In genomic region chr7:130278000-130278737, GRCm38 (mm10) we compare ENCODE assay signal across 13 mouse cellular contexts.
DNase-seq lines count a peak whose midpoint lies in the region; ATAC-seq lines count a peak whose summit lies in the region.
"Had no signal": no experiment of that assay in that cellular context is flagged by ENCODE, and none has a peak within 500 bp of the region (broad histone marks: within the 10 kb centered on the region; RNA-seq: fewer than 3 reads in every experiment).

No protein-coding gene starts in this region.

- no peak for DNase-seq in kidney, adult 8-10 months
- DNase-seq in embryo, embryonic 11.5 days (ENCODE audit: low read depth, low spot score) = peak; percentile 59
- no peak for DNase-seq in embryonic facial prominence, embryonic 14.5 days (ENCODE audit: low spot score)
- DNase-seq in urinary bladder, postnatal 10 days (ENCODE audit: low spot score) = no peak
- DNase-seq in layer of hippocampus, adult 11-12 months (ENCODE audit: low spot score) = no peak
- DNase-seq: cerebellum, adult 2 months; layer of hippocampus, postnatal 36 days; thymus, postnatal 14 days had no signal

- no peaks in the 10 kb centered on the region for H3K9me3 ChIP-seq in kidney, embryonic 15.5 days (replicated peaks)
- H3K9me3 ChIP-seq in embryonic facial prominence, embryonic 14.5 days (ENCODE audit: control insufficient read depth, low read length) = no peaks in the 10 kb centered on the region
- no peaks in the 10 kb centered on the region for H3K9me3 ChIP-seq in neural tube, embryonic 12.5 days
- H3K9me3 ChIP-seq: midbrain, embryonic 15.5 days had no signal

- 18% methylated on average over 11 of the region's 11 CpGs for WGBS in kidney, embryonic 15.5 days
- whole genome bisulfite sequencing in embryonic facial prominence, embryonic 14.5 days = 41% methylated on average over 11 of the region's 11 CpGs
- WGBS in neural tube, embryonic 12.5 days = 21% methylated on average over 11 of the region's 11 CpGs

- no peaks in the 10 kb centered on the region for H3K27me3 ChIP-seq in kidney, embryonic 15.5 days
- no peaks in the 10 kb centered on the region for H3K27me3 ChIP-seq in embryonic facial prominence, embryonic 14.5 days (replicated peaks; ENCODE audit: control insufficient read depth, insufficient read depth, low read length)
- H3K27me3 ChIP-seq in neural tube, embryonic 12.5 days (replicated peaks) = no peaks in the 10 kb centered on the region

- H3K4me2 ChIP-seq in kidney, embryonic 15.5 days = 0 out of 2 replicates have a peak overlapping the region, but pooled peaks have one; percentile 10
- no peak overlapping the region for H3K4me2 ChIP-seq in embryonic facial prominence, embryonic 14.5 days (ENCODE audit: low read depth, low read length)
- H3K4me2 ChIP-seq in neural tube, embryonic 12.5 days (replicated peaks) = peak overlapping the region; percentile 18; the same call in 1 of the 2 replicates
- H3K4me2 ChIP-seq: midbrain, embryonic 15.5 days had no signal

- no peak overlapping the region for H3K9ac ChIP-seq in kidney, embryonic 15.5 days
- H3K9ac ChIP-seq in embryonic facial prominence, embryonic 14.5 days (ENCODE audit: low read depth, low read length) = no peak overlapping the region
- no peak overlapping the region for H3K9ac ChIP-seq in neural tube, embryonic 12.5 days
- H3K9ac ChIP-seq: liver, embryonic 14.5 days; midbrain, embryonic 15.5 days had no signal

- peaks cover 36% of the 10 kb centered on the region for H3K4me1 ChIP-seq in kidney, embryonic 15.5 days
- peaks cover 17% of the 10 kb centered on the region for H3K4me1 ChIP-seq in embryonic facial prominence, embryonic 14.5 days (ENCODE audit: control insufficient read depth, insufficient read depth, low read length)
- H3K4me1 ChIP-seq in neural tube, embryonic 12.5 days = peaks cover 35% of the 10 kb centered on the region

- H3K27ac ChIP-seq in kidney, embryonic 15.5 days = peak overlapping the region; percentile 91
- peak overlapping the region; percentile 54; the same call in 1 of the 2 replicates for H3K27ac ChIP-seq in embryonic facial prominence, embryonic 14.5 days (replicated peaks; ENCODE audit: low read depth, low read length)
- H3K27ac ChIP-seq in neural tube, embryonic 12.5 days = no peak overlapping the region; the same call in 1 of the 2 replicates
- H3K27ac ChIP-seq: heart, adult 2 months; liver, embryonic 14.5 days; midbrain, embryonic 15.5 days had no signal

- no peaks in the 10 kb centered on the region for H3K36me3 ChIP-seq in kidney, embryonic 15.5 days
- H3K36me3 ChIP-seq in embryonic facial prominence, embryonic 14.5 days (ENCODE audit: control insufficient read depth, insufficient read depth, low read length) = no peaks in the 10 kb centered on the region
- H3K36me3 ChIP-seq in neural tube, embryonic 12.5 days = no peaks in the 10 kb centered on the region
- H3K36me3 ChIP-seq: midbrain, embryonic 15.5 days had no signal

- no peak overlapping the region for H3K4me3 ChIP-seq in kidney, embryonic 15.5 days (replicated peaks)
- H3K4me3 ChIP-seq in embryonic facial prominence, embryonic 14.5 days (ENCODE audit: low read depth, low read length) = no peak overlapping the region
- no peak overlapping the region for H3K4me3 ChIP-seq in neural tube, embryonic 12.5 days
- H3K4me3 ChIP-seq: heart, adult 2 months; midbrain, embryonic 15.5 days had no signal

- ATAC-seq in kidney, embryonic 15.5 days (replicated peaks; ENCODE audit: low FRiP score) = peak; percentile 83
- ATAC-seq in embryonic facial prominence, embryonic 14.5 days (ENCODE audit: low read depth) = no peak
- ATAC-seq in neural tube, embryonic 12.5 days (ENCODE audit: low FRiP score, low read depth) = peak; percentile 74
- ATAC-seq: midbrain, embryonic 15.5 days had no signal
